Mouse (Mus musculus): Measurements from ENCODE around the gene Scarf2. TPM values are rescaled to one million over a fixed set of nuclear protein-coding genes. Genes with fewer than 3 reads are reported as not detected.

The Scarf2 gene
- total RNA-seq, 2 experiments from 2014 or later: 2.8 to 5.9 TPM

GRCm38 (mm10) chr16:17833681-17834399 is 36.8 kb downstream of the Scarf2 start:
- Histone ChIP-seq H3K4me3 (peak overlapping the region; percentile 69), H3K27ac (peak overlapping the region; percentile 94)
- DNase-seq (ENCODE audit: extremely low spot score in 1 of 2, low spot score in 2 of 2): peak; percentile 67 to 76
- intact Hi-C loops (cut with DNase I): no loop called here
- TF ChIP-seq CTCF (IDR thresholded peaks at IDR 0.05): no peak; the same call in none of the 2 replicates

GRCm38 (mm10) chr16:17834543-17834942 is 37.5 kb downstream of the Scarf2 start:
- H3K4me3 ChIP-seq: peak overlapping the region; percentile 69
- peak overlapping the region; percentile 62 for H3K27ac ChIP-seq
- DNase-seq (ENCODE audit: extremely low spot score in 1 of 2, low spot score in 2 of 2): no peak
- no peak for TF ChIP-seq CTCF (IDR thresholded peaks at IDR 0.05)
- intact Hi-C loops (cut with DNase I): no loop called here

GRCm38 (mm10) chr16:17835481-17835880 is 38.4 kb downstream of the Scarf2 start:
- no peak for DNase-seq (ENCODE audit: extremely low spot score in 1 of 2, low spot score in 2 of 2)
- intact Hi-C loops (cut with DNase I): no loop called here
- no peak overlapping the region for H3K27ac ChIP-seq
- no peak overlapping the region for H3K4me3 ChIP-seq
- no peak for TF ChIP-seq CTCF (IDR thresholded peaks at IDR 0.05)

- Histone ChIP-seq H3K4me3 (no peak within 1 kb of the TSS), H3K27ac (no peak within 1 kb of the TSS)
- no peak for TF ChIP-seq CTCF (IDR thresholded peaks at IDR 0.05)
- DNase-seq (ENCODE audit: extremely low spot score in 1 of 2, low spot score in 2 of 2): no peak
- intact Hi-C loops (cut with DNase I): no loop called here
Measured at GRCm38 (mm10) chr16:17838051-17838450, 41.0 kb downstream of the Scarf2 start, which contains the start of gene Car15. Gene Car15 (minus strand): TSS chr16:17838364.

- Histone ChIP-seq H3K4me3 (no peak overlapping the region), H3K27ac (no peak overlapping the region)
- no peak for DNase-seq (ENCODE audit: extremely low spot score in 1 of 2, low spot score in 2 of 2)
- TF ChIP-seq CTCF (IDR thresholded peaks at IDR 0.05): no peak
- intact Hi-C loops (cut with DNase I): no loop called here
Measured at GRCm38 (mm10) chr16:17839976-17840375, 42.9 kb downstream of the Scarf2 start.

GRCm38 (mm10) chr16:17842437-17842836 is 45.4 kb downstream of the Scarf2 start:
- no peak for TF ChIP-seq CTCF (IDR thresholded peaks at IDR 0.05)
- no peak overlapping the region for H3K4me3 ChIP-seq
- intact Hi-C loops (cut with DNase I): no loop called here
- DNase-seq (ENCODE audit: extremely low spot score in 1 of 2, low spot score in 2 of 2): no peak
- no peak overlapping the region for H3K27ac ChIP-seq

- no peak for DNase-seq (ENCODE audit: extremely low spot score in 1 of 2, low spot score in 2 of 2)
- TF ChIP-seq CTCF (IDR thresholded peaks at IDR 0.05): no peak
- H3K27ac ChIP-seq: no peak overlapping the region
- H3K4me3 ChIP-seq: no peak overlapping the region
- intact Hi-C loops (cut with DNase I): no loop called here
Measured at GRCm38 (mm10) chr16:17843701-17844365, 46.8 kb downstream of the Scarf2 start.

GRCm38 (mm10) chr16:17848431-17848830 is 51.3 kb downstream of the Scarf2 start:
- intact Hi-C loops (cut with DNase I): no loop called here
- no peak for TF ChIP-seq CTCF (IDR thresholded peaks at IDR 0.05)
- no peak for DNase-seq (ENCODE audit: extremely low spot score in 1 of 2, low spot score in 2 of 2)
- H3K4me3 ChIP-seq: no peak overlapping the region
- H3K27ac ChIP-seq: peak overlapping the region; percentile 41

GRCm38 (mm10) chr16:17848928-17849327 is 51.8 kb downstream of the Scarf2 start:
- no peak for DNase-seq (ENCODE audit: extremely low spot score in 1 of 2, low spot score in 2 of 2)
- TF ChIP-seq CTCF (IDR thresholded peaks at IDR 0.05): peak; percentile 93
- intact Hi-C loops (cut with DNase I): no loop called here
- Histone ChIP-seq H3K27ac (peak overlapping the region; percentile 41; the same call in 1 of the 2 replicates), H3K4me3 (no peak overlapping the region)

- TF ChIP-seq CTCF (IDR thresholded peaks at IDR 0.05): no peak
- DNase-seq (ENCODE audit: extremely low spot score in 1 of 2, low spot score in 2 of 2): no peak
- Histone ChIP-seq H3K27ac (no peak overlapping the region), H3K4me3 (no peak overlapping the region)
- intact Hi-C loops (cut with DNase I): no loop called here
Measured at GRCm38 (mm10) chr16:17849486-17849885, 52.4 kb downstream of the Scarf2 start.

- DNase-seq (ENCODE audit: extremely low spot score in 1 of 2, low spot score in 2 of 2): no peak
- no peak for TF ChIP-seq CTCF (IDR thresholded peaks at IDR 0.05)
- intact Hi-C loops (cut with DNase I): no loop called here
- H3K4me3 ChIP-seq: no peak overlapping the region
- no peak overlapping the region; the same call in 1 of the 2 replicates for H3K27ac ChIP-seq
Measured at GRCm38 (mm10) chr16:17851331-17851730, 54.2 kb downstream of the Scarf2 start.

GRCm38 (mm10) chr16:17851860-17852259 is 54.8 kb downstream of the Scarf2 start:
- intact Hi-C loops (cut with DNase I): no loop called here
- H3K27ac ChIP-seq: peak overlapping the region; percentile 16; the same call in 1 of the 2 replicates
- TF ChIP-seq CTCF (IDR thresholded peaks at IDR 0.05): no peak
- no peak for DNase-seq (ENCODE audit: extremely low spot score in 1 of 2, low spot score in 2 of 2)
- no peak overlapping the region for H3K4me3 ChIP-seq

All from left cerebral cortex, adult 2 months (tissue).